Mouse (Mus musculus) spleen, adult 18-20 months (tissue): ENCODE measurements around the gene Gm43517.

Experiments used
- DNase-seq, 2 experiments: peaks; one replicate each; pipeline ENCODE4 v3.0.0; 2022; ENCODE audit warnings: mixed read lengths in 2 of 2

The Gm43517 gene

GRCm38 (mm10) chr12:49384876-49385630 lies at the start of gene Gm43517:
Gene Gm43517, plus strand, starts transcription at chr12:49385174.
- DNase-seq: no peak

DNA sequence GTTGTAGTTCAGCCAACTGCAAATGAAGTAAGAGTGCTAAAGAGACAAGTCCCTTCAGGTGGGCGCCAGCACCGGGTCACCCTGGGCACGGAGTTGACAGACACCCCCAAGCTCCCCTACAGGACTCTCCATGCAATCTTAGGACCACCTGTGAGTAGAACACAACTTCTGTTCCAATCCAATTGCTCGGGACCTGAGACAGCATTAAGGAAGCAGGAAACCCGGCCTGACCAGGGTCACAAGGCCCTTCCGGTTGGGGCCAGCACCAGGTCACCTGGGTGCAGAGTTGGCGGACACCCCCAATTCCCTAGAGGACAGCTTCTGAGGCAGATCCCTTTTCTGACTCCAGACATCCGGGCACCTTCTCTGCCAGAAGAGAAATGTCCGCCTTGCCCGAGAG lies 35.3 kb upstream of the Gm43517 start:
- DNase-seq: no peak

DNA sequence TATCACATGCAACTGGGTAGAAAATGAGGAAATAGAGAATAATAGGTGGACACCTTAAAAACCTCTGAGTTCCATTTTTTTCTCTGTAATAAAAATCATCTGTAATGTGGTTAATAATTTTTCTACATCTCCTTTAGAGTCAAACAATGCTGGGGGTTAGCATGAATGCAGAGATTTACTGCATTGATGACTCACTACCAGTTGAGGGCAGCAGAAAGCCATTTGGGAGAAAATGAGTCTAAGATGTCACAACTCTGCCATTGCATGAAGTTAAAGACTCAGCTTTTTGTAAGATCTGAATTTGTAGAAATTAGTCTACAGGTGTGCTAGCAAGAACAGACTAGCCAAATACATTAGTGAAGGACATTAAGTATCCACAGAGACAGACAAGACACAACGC lies 16.0 kb upstream of the Gm43517 start:
- no peak for DNase-seq

- no peak for DNase-seq
Observed at GRCm38 (mm10) chr12:49372170-49372569, 12.8 kb upstream of the Gm43517 start.

DNA sequence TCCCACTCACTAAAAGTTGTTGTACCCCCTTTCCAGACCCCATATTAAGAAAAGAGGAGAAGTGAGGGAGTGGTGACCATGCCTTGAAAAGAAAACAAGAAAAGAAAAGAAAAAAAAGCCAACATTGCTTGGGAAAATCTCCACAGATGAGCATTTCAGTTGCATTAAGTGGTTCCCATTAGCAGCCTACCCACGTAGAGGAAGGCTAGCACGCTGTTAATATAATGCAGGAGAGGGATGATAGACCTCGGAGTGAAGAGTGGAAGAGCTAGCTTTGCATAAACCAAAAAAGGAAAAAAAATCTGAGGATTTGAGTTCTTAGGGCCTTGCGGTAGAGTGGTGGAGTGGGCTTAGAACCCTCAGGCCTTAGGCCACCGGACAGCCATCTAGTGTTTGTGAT lies 11.8 kb upstream of the Gm43517 start:
- DNase-seq: no peak

- DNase-seq: no peak
Observed at GRCm38 (mm10) chr12:49373821-49374605, 11.0 kb upstream of the Gm43517 start.

GRCm38 (mm10) chr12:49374606-49374995 lies 10.4 kb upstream of the Gm43517 start:
- no peak for DNase-seq

DNA sequence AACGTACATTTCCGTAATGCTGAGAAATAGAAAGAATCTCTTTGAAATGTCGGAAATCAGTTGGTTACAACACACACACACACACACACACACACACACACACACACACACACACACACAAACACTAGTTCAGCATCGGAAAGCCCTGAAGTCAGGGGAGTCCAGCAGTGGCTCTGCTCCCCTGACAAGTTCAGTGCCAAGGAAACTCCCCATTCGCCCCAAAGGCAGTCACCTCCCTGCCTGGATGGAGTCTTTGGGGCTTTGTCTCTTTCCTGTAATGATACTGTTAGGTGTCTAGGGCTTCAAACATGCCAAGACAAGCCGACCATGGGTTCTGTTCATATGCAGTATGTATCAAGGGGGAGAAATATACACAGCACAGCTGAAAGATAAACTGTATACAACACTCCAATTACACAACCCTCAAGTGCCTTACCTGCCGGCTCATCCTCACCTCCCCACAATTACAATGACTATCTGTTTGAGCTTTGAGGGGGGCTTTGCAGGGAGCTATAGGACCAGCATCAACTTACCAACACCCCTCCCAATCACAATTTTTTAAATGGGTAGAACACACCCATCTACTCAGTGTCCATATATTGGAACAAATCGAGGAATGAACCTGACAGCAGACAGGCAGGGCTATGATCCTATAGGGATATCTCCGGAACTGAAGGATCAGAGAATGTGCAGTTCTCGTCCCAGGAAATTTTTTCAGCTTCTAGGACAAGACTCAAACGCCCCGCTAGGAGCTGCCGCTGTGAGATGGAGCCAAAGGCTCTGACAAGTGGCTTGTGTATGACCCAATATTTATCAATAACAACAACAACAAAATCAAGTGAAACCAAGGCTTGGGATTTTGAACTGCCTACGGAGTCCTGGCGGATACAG lies 9.3 kb upstream of the Gm43517 start:
- no peak for DNase-seq

DNA sequence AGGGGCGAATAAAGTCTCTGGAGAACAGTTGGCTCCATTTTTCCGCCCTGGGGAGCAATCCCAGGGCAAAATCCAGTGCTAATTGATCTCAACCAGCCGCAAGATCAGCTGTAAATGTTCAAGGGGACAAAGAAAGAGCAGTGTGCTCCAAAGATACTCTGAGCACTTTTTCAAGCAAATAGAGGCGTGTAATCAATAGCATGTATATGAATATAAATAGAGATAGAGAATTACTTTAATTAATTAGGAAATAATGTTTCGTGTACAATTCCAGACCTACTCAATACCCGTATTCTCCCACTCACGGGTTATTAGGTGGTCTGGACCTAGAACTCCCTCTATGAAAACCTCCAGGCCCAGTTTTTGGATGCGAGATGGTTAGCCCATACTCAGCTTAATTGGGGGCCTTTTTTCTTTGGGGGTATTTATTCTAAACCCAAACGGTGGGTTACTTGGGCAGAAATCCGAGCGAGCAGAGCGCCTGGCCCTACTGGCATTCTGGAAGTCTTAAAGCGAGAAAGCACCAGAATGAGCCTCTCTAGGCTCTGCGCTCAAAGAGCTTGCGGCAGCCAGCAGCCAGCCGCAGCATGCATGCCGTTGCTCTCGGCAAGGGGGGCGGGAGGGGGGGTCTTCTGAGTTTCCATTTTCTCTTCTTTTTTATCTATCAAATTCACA lies 8.5 kb upstream of the Gm43517 start:
- no peak for DNase-seq

- DNase-seq: no peak
Observed at GRCm38 (mm10) chr12:49377281-49377970, 7.5 kb upstream of the Gm43517 start.

- DNase-seq: no peak
Observed at GRCm38 (mm10) chr12:49378920-49379319, 6.1 kb upstream of the Gm43517 start.

DNA sequence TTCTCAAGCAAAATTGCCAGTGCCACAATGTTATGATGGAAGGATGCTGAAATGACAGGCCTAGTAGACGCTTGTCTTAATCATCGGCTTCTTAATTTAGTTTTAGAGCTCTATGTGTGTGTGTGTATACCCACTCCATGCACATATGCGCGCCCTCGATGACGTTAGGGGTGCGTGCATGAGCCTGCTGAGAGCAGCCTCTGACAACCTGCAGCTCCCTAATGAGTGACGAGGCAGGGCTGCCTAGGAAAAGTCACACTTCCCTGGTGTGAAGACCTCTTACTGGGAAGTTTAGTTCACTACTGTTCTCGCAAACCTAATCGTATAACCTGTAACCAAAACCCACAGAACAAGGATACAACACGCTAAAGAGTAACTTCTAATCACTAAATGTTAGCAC lies 5.5 kb upstream of the Gm43517 start:
- DNase-seq: no peak

DNA sequence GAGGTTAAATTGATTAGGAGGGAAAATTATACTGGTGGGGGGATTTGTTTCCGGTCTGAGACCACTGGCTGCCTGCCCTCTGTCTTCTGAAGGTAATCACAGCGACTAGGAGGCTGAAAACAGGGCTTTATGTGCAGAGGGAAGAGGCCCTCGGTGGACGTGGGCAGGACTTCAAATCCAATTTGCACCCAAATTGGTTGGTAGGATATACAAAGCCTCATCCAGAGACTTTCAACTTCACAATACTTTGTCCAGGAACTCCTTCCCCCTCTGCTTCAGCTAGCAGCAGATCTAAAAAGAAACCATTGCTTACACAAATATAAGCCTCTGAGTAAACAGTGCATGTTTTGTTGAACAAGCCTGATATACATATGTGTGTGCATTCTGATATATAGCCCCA lies 4.5 kb upstream of the Gm43517 start:
- DNase-seq: no peak

DNA sequence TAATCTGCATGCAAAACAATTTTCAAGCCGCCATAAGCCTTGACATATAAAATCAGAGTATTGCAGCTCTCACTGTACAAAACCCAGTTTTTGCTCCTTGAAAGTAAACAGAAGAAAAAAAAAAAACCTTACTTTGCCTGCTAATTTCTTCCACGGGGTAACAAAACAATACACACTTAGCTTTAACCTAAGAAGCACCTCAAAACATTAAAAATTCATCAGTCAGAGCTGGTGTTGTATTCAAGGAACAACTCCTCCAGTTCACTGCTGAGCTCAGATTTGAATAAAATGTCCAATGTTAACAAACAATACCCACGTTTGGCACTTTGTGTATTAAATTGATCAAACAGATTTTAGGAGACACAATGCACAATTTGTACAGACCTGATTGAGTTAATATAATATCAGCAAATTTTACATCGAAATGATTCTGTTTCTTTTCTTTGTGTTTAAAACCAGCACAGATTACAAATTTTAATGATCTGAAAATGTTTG lies 3.9 kb upstream of the Gm43517 start:
- no peak for DNase-seq

- no peak for DNase-seq
Observed at GRCm38 (mm10) chr12:49381721-49382365, 3.1 kb upstream of the Gm43517 start.

GRCm38 (mm10) chr12:49382565-49383520 lies 2.1 kb upstream of the Gm43517 start, which contains the start of gene Foxg1:
Gene Foxg1, plus strand, starts transcription at chr12:49382660.
- DNase-seq: no peak

DNA sequence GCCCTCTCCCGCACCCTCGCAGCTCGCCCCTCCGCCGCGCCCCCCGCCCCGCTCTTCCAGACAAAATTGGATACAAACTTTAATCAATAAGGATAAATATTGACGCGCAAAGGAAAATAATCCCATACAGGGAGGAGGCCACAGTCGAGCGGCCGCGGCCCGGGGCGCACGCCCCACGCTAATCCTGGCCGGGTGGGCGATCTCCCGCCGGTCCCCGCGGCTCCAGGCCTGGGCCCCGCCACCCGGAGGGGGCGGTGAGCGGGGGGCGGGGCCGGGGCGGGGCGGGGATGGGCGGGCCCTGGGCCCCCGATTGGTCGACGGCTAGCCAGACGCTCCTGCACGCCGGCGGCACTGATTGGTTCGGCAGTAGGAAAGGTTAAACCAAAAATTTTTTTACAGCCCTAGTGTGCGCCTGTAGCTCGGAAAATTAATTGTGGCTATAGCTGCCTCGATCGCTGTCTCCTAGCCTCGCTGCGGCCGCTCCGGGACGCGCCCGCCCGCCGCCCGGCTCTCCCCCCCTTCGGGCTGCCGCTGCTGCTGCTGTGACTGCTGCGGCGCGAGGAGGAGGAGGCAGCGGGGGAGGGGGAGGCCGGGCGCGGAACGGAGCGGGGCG lies 1.3 kb upstream of the Gm43517 start:
- no peak for DNase-seq

GRCm38 (mm10) chr12:49384295-49384875 lies 589 bp upstream of the Gm43517 start:
- no peak for DNase-seq

DNA sequence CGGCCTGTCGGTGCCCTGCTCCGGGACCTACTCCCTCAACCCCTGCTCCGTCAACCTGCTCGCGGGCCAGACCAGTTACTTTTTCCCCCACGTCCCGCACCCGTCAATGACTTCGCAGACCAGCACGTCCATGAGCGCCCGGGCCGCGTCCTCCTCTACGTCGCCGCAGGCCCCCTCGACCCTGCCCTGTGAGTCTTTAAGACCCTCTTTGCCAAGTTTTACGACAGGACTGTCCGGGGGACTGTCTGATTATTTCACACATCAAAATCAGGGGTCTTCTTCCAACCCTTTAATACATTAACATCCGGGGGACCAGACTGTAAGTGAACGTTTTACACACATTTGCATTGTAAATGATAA lies 637 bp downstream of the Gm43517 start:
- no peak for DNase-seq
